Mouse (Mus musculus) liver, embryonic 15.5 days (tissue): ENCODE data around the gene Cd99l2. TPM values are rescaled to one million over a fixed set of nuclear protein-coding genes. Genes with fewer than 3 reads are reported as not detected.

Source experiments
- ATAC-seq: fragments of 200-750 bp; cut with Nextera tagmentation; 2 replicates; pipeline ENCODE4 v1.8.0; 2017; ENCODE audit warnings: moderate number of reproducible peaks, mild to moderate bottlenecking, moderate library complexity; ENCODE audit not compliant: insufficient read depth
- H3K27ac ChIP-seq: fragments of 300-500 bp; sonication (generic); replicated peaks from 2 replicates; pipeline ENCODE4 v1.5.1; 2015; ENCODE audit warnings: mild to moderate bottlenecking, inconsistent platforms
- H3K27me3 ChIP-seq: fragments of 300-500 bp; sonication (generic); 2 replicates; pipeline ENCODE4 v1.6.1; 2015; ENCODE audit warnings: mild to moderate bottlenecking, inconsistent platforms
- H3K36me3 ChIP-seq: fragments of 300-500 bp; sonication (generic); replicated peaks from 2 replicates; pipeline ENCODE4 v1.6.1; 2015; ENCODE audit warnings: moderate library complexity, mild to moderate bottlenecking, inconsistent platforms
- H3K4me1 ChIP-seq: fragments of 300-500 bp; sonication (generic); replicated peaks from 2 replicates; pipeline ENCODE4 v1.6.1; 2015; ENCODE audit warnings: inconsistent platforms
- H3K4me2 ChIP-seq: fragments of 300-500 bp; sonication (generic); 2 replicates; pipeline ENCODE4 v1.6.1; 2015; ENCODE audit warnings: moderate library complexity, mild to moderate bottlenecking, inconsistent platforms
- H3K4me3 ChIP-seq: fragments of 300-500 bp; sonication (generic); replicated peaks from 2 replicates; pipeline ENCODE4 v1.5.1; 2015; ENCODE audit warnings: mild to moderate bottlenecking, inconsistent platforms
- H3K9ac ChIP-seq: fragments of 300-500 bp; sonication (generic); 2 replicates; pipeline ENCODE4 v1.6.1; 2015; ENCODE audit warnings: moderate library complexity, mild to moderate bottlenecking, inconsistent platforms
- H3K9me3 ChIP-seq: fragments of 300-500 bp; sonication (generic); replicated peaks from 2 replicates; pipeline ENCODE4 v1.6.1; 2016; ENCODE audit warnings: inconsistent platforms
- WGBS: fragments of 180-500 bp; shearing (Covaris S2); methylation state at CpG from one replicate; pipeline ENCODE4 v1.1.7; 2015; ENCODE audit warnings: mixed read lengths; ENCODE audit not compliant: insufficient replicate concordance; 5-methylcytosine and 5-hydroxymethylcytosine counted together
- polyA plus RNA-seq: library from polyadenylated mRNA; unstranded; fragments of >200 nt; fragmentation: Nextera tagmentation; extraction: Ambion mirVana; gene quantifications from 2 replicates; pipeline ENCODE4 v1.2.1, GENCODE M21; 2015

Cd99l2 gene
- 10.8 and 11.6 TPM in 2 replicates for polyA plus RNA-seq

DNA sequence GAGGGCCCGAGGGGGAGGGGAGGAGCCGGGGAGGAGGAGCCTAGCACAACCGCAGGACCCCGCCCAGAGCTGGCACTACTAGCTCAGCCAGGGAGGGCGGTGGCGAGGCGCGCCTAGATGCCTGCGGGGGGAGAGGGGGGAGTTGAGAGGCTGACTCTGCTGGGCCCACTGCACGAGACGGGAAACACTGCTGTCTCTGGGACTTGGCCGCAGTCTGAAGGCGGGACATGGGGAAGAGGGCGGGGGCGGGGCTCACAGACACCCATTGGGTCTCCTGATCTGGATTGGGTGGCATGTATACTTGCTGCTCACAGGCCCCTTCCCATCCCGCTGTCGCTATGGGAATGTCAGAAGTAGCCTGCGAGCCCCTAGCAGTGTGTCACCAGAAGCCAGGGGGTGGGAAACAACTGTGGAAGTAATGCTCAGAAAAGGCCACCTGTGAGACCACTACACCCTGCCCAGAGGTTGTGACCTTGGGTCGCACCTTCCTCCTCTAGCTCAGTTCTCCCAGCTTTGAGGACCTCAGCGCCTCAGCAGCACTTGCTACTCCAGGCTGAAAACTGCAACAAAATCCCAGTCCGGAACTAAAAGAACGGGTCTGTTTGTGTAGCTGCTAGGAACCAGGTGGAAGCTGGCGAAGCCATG, at the start of gene Cd99l2:
TSS of gene Cd99l2 (minus strand) at position 216 of the 645 bp plus-strand sequence.
- H3K9ac ChIP-seq: peak within 1 kb of the TSS; percentile 77
- no peaks in the 10 kb centered on the region for H3K9me3 ChIP-seq
- H3K4me1 ChIP-seq: peaks cover 27% of the 10 kb centered on the region
- peak within 1 kb of the TSS; percentile 83 for H3K27ac ChIP-seq
- ATAC-seq: peak; percentile 99
- peaks cover 10% of the 10 kb centered on the region for H3K27me3 ChIP-seq
- no peaks in the 10 kb centered on the region for H3K36me3 ChIP-seq
- WGBS: 9% methylated on average over 23 of the region's 23 CpGs
- peak within 1 kb of the TSS; percentile 82 for H3K4me2 ChIP-seq
- H3K4me3 ChIP-seq: peak within 1 kb of the TSS; percentile 70

DNA sequence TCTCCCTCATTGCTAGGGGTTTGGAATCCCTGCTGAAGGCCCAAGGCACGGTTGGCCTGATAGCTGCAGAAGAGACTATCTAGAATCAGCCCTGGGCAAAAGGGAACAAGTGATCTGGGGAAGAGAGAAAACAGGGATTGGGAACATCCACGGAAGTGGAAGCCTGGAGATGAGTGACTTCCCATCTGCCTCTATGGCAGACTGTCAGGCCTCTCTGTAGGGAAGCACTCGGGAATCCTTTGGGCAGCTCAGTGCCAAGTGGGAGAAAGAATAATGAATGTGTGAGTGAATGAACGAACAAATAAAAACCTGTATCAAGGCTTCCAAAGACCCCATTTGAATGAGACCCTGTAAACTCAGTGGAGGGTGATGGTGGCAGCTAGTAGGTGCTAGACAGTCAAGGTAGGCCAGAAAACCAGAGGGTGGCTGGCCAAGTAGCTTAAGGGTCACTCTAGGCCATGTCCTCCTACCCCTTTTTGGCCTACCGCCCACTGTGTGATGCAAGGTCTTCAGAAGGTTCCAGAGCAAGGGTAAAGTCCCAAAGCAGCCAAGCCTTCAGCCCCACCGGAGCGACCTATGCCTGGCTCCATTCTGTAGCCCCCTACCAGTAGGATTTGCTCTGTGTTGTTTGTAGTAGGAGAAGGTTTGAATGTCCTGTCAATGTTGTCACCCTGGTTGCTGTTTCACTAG, 48.3 kb upstream of the Cd99l2 start:
- H3K27ac ChIP-seq: no peak overlapping the region
- 61% methylated on average over 7 of the region's 7 CpGs for WGBS
- no peaks in the 10 kb centered on the region; the same call in 1 of the 2 replicates for H3K27me3 ChIP-seq
- H3K4me2 ChIP-seq: no peak overlapping the region
- ATAC-seq: no peak
- peaks cover 46% of the 10 kb centered on the region for H3K4me1 ChIP-seq
- H3K36me3 ChIP-seq: no peaks in the 10 kb centered on the region
- no peak overlapping the region for H3K9ac ChIP-seq
- no peaks in the 10 kb centered on the region for H3K9me3 ChIP-seq
- no peak overlapping the region for H3K4me3 ChIP-seq

DNA sequence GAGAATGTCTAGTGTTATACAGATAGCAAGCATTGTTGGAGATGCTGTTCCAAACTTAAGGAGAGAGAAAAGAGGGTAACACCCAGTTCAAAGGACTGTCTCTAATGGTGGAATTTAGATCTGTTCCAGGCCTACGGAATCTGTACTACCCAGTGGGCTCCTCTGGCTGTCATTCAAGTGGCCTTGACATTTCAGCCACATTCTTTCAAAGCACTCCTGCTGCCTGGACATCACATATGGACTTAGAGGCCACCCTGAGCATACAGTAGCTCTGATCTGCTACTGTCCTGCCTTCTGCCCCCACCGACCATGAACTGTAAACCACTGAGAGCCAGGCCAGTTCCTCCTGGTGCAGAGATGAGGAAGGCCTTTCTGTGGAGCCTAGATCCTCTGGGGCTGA, 45.1 kb upstream of the Cd99l2 start:
- Histone ChIP-seq H3K4me3 (no peak overlapping the region), H3K4me1 (peaks cover 16% of the 10 kb centered on the region), H3K4me2 (no peak overlapping the region), H3K27me3 (no peaks in the 10 kb centered on the region), H3K27ac (no peak overlapping the region), H3K36me3 (no peaks in the 10 kb centered on the region), H3K9ac (no peak overlapping the region), H3K9me3 (no peaks in the 10 kb centered on the region)
- 41% methylated on average over 2 of the region's 2 CpGs for WGBS
- no peak for ATAC-seq

DNA sequence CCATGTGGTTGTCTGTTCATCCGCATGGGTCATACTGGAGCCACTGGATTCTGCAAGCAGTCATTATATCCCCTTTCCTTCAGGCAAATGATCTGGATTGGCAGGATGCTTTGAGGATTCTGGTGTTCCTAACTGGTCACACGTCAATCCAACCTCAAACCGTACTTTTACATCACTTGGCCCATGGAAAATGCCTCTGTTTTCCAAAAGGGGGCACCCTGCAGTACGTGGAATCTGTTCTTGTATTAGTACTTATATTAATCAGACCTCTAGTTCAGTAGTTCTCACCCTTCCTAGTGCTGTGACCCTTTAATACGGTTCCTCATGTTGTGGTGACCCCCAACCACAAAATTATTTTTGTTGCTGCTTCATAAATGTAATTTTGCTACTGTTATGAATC, 41.5 kb upstream of the Cd99l2 start:
- Histone ChIP-seq H3K27me3 (no peaks in the 10 kb centered on the region), H3K36me3 (no peaks in the 10 kb centered on the region), H3K27ac (no peak overlapping the region), H3K9ac (no peak overlapping the region), H3K4me2 (no peak overlapping the region), H3K4me1 (no peaks in the 10 kb centered on the region), H3K9me3 (no peaks in the 10 kb centered on the region), H3K4me3 (no peak overlapping the region)
- ATAC-seq: no peak
- WGBS: 60% methylated on average over 5 of the region's 5 CpGs

GRCm38 (mm10) chrX:71532635-71533034, 40.0 kb upstream of the Cd99l2 start:
- Histone ChIP-seq H3K27me3 (no peaks in the 10 kb centered on the region), H3K4me3 (no peak overlapping the region), H3K36me3 (no peaks in the 10 kb centered on the region), H3K4me1 (no peaks in the 10 kb centered on the region), H3K27ac (no peak overlapping the region), H3K9ac (no peak overlapping the region), H3K4me2 (no peak overlapping the region), H3K9me3 (no peaks in the 10 kb centered on the region)
- ATAC-seq: no peak
- WGBS: 39% methylated on average over 3 of the region's 3 CpGs

- Histone ChIP-seq H3K9me3 (no peaks in the 10 kb centered on the region), H3K36me3 (no peaks in the 10 kb centered on the region), H3K9ac (no peak overlapping the region), H3K4me1 (peaks cover 25% of the 10 kb centered on the region), H3K27ac (no peak overlapping the region), H3K4me3 (no peak overlapping the region), H3K27me3 (no peaks in the 10 kb centered on the region), H3K4me2 (no peak overlapping the region)
- ATAC-seq: no peak
- 58% methylated on average over 6 of the region's 6 CpGs for WGBS
Measured at GRCm38 (mm10) chrX:71528646-71529045, 36.0 kb upstream of the Cd99l2 start.

GRCm38 (mm10) chrX:71528150-71528549, 35.5 kb upstream of the Cd99l2 start:
- Histone ChIP-seq H3K4me3 (no peak overlapping the region), H3K27me3 (no peaks in the 10 kb centered on the region), H3K36me3 (no peaks in the 10 kb centered on the region), H3K9ac (no peak overlapping the region), H3K27ac (no peak overlapping the region), H3K4me1 (peaks cover 25% of the 10 kb centered on the region), H3K9me3 (no peaks in the 10 kb centered on the region), H3K4me2 (no peak overlapping the region)
- ATAC-seq: no peak
- 74% methylated on average over 3 of the region's 3 CpGs for WGBS

DNA sequence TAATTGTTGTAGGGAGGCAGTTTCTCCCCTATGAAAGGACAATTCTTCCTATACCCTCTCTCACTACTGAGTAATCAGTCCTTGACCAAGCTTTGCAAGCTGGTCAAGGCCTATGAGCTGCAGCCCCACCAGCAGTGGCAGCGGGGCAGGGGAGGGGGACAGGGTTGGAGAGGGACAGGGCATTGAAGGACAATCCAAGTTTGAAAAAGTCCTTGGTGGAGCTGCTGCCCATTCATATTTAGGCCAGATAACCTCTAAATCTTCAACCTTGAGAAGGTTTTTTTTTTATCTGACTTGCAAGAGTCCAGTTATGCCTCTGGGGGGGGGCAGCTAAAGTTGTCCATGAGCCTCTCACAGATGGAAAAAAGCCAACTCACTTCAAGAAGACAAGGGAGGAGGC, 34.8 kb upstream of the Cd99l2 start:
- H3K9ac ChIP-seq: no peak overlapping the region
- WGBS: 83% methylated on average over 1 of the region's 1 CpGs
- no peak overlapping the region for H3K4me3 ChIP-seq
- no peaks in the 10 kb centered on the region for H3K36me3 ChIP-seq
- no peaks in the 10 kb centered on the region for H3K9me3 ChIP-seq
- no peak overlapping the region for H3K27ac ChIP-seq
- ATAC-seq: no peak
- no peak overlapping the region for H3K4me2 ChIP-seq
- peaks cover 29% of the 10 kb centered on the region for H3K4me1 ChIP-seq
- no peaks in the 10 kb centered on the region for H3K27me3 ChIP-seq

DNA sequence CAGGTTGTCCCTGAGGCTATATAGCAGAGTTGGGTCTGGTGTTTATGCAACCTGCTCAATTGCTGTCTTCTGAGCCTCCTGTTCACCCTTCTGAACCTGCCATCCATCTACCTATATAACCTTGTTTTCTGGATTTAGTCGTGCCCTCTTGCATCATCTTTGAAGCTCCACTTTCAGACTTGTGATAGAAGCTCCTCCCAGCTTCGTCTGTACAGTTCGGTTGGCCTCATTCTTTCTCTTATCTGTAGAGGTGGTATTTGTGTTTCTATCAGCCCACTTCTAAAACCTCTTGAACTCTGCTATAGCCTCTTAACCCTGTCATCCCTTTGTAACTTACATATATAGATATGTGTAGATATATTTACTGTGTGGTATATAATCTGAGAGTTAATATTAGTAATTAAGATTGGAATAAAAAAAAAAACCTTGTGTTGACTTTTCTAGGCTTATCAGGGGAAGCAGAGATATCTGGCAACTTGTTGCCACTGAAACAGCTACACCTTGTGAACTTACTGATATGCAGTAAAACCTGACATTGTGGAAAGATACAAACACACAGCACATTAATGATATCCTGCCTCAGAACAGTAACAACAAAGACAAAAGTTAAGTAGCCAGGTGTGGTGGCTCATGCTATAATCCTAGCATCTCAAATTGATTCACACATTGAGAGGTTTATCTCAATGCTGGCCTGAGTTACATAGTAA, 33.1 kb upstream of the Cd99l2 start:
- Histone ChIP-seq H3K36me3 (no peaks in the 10 kb centered on the region), H3K27ac (peak overlapping the region; percentile 66), H3K4me2 (0 out of 2 replicates have a peak overlapping the region, but pooled peaks have one; percentile 7), H3K4me1 (peaks cover 29% of the 10 kb centered on the region), H3K27me3 (no peaks in the 10 kb centered on the region), H3K9ac (no peak overlapping the region), H3K4me3 (no peak overlapping the region), H3K9me3 (no peaks in the 10 kb centered on the region)
- WGBS: 14% methylated on average over 3 of the region's 3 CpGs
- ATAC-seq: peak; percentile 72

- Histone ChIP-seq H3K36me3 (no peaks in the 10 kb centered on the region), H3K4me1 (peaks cover 29% of the 10 kb centered on the region), H3K4me2 (peak overlapping the region; percentile 23; the same call in 1 of the 2 replicates), H3K27me3 (no peaks in the 10 kb centered on the region), H3K27ac (no peak overlapping the region), H3K4me3 (no peak overlapping the region), H3K9me3 (no peaks in the 10 kb centered on the region), H3K9ac (no peak overlapping the region)
- peak; percentile 67 for ATAC-seq
- WGBS: 25% methylated on average over 2 of the region's 2 CpGs
Measured at GRCm38 (mm10) chrX:71524310-71524709, 31.7 kb upstream of the Cd99l2 start.

GRCm38 (mm10) chrX:71522889-71523288, 30.2 kb upstream of the Cd99l2 start:
- Histone ChIP-seq H3K4me3 (no peak overlapping the region), H3K4me2 (no peak overlapping the region), H3K27me3 (no peaks in the 10 kb centered on the region), H3K36me3 (no peaks in the 10 kb centered on the region), H3K9me3 (no peaks in the 10 kb centered on the region), H3K4me1 (peaks cover 29% of the 10 kb centered on the region), H3K9ac (no peak overlapping the region), H3K27ac (no peak overlapping the region)
- 75% methylated on average over 3 of the region's 3 CpGs for WGBS
- ATAC-seq: no peak
